Mouse (Mus musculus) right cerebral cortex, postnatal 14 days (tissue): ENCODE data around the gene Nol12.

Experiments
- DNase-seq: peaks from one replicate; pipeline ENCODE4 v3.0.0; 2022

Nol12 gene

GRCm38 (mm10) chr15:78918126-78918525 lies 16.6 kb upstream of the Nol12 start:
- no peak for DNase-seq

DNA sequence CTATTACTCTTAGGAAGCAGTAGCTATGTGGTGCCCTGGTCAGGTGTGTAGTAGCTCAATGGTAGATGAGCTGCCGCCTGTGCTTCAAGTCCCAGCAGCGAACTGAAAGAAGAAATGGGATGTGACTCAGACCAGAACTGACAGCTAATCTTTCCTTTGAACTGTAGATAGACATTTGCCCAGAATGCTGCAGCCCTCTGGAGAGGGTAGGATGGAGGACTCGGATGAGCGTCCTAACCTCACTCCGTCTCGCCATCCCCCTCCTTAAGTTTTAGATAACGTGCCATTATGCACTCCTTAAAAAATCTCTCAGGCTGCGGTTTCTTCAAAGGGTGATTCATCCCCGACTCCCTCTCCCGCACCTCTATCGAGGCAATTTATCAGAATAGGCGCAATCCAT lies 14.8 kb upstream of the Nol12 start:
- DNase-seq = no peak

GRCm38 (mm10) chr15:78922700-78923099 lies 12.0 kb upstream of the Nol12 start:
- DNase-seq = no peak

GRCm38 (mm10) chr15:78923585-78923984 lies 11.1 kb upstream of the Nol12 start:
- no peak for DNase-seq

DNA sequence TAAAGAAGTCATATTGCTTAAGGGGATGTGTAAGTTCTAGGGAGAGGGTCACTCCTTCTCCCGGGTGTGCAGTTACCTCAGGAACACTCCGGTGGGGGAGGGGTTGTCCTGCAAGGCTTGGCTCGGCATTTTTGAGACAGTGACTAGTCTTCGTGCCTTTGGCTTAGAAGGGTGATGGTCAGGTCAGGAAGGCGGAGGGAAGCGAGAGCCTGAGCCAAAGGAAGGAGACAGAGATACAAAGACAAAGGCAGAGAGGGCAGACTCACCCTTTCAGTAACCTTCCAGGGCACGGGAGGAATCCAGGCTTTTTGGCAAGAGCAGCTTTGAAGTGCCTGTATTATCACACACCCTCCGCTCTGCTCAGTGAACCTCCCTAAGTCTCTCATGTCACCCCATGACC lies 9.6 kb upstream of the Nol12 start:
- no peak for DNase-seq

DNA sequence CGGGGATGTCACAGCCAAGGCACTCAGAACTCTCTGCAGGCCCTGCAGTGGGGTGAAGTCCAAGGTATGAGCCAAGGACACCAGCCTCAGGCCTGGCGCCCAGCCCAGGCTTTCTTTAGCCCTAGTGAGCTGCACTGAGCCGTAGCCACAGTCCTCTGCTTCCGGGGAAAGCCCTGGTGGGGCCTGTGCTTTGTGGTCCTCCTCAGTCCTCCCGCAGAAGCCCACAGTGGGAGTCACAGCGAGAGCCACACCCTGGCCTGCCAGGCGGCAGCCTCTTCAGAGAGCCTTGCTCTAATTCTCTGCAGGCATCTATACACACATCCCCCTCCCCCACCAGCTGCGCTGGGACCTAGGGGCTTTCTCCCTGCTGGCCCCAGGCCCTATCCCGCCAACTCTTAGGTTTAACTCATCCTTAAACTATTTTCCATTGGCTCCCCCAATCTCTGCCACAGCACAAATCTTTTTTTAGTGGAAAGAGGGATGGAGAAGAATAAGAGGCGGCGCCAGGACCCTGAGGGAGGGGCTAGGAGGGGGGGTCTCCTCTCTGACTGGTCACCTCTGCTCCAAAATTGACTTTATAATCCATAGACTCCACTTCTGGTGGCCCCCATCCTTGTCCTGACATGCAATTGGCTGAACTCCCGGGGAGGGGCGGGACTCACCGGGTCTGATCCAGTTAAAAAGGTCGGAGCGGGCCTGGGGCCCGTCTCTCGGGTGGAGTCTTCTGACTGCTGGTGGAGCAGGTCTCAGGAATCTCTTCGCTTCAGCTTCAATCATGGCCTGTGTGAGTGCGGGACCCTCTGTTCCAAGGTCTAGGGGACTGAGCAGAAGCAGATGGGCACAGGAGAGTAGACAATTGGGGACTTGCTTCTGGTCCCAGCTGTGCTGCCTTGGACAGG lies 8.5 kb upstream of the Nol12 start, which contains the start of gene Lgals1:
TSS of gene Lgals1 (plus strand) at position 705 of the 899 bp plus-strand sequence.
- peak; percentile 60 for DNase-seq

- DNase-seq = peak; percentile 9
These were observed 7.5 kb upstream of the Nol12 start for GRCm38 (mm10) chr15:78927021-78927787.

DNA sequence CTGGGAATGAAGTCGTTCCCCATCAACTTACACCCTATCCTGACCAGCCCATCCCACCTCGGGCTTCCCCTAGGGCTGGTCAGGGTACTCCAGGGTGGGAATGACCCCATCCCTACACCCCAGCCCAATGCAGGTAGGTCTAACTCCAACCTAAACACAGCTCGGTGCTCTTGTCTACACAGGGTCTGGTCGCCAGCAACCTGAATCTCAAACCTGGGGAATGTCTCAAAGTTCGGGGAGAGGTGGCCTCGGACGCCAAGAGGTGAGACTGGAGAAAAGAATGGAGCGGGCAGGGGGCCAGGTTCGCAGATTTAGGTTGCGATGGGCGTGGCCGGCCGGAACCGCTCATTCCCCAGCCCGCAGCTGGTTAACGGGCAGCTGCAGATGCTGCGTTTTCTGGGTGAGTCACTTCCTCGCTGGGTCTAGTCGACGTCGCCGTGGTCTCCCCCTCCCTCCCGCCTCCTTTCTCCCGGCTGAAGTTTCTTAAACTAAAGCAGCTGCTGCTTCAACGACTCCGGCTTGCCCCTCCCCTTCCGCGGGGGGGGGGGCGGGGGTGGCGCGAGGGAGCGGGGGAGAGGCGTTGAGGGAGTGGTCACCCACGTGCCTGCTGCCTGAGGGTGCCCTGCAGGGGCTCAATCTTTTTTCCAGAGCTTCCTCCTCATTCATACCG lies 6.8 kb upstream of the Nol12 start:
- DNase-seq = peak; percentile 61

DNA sequence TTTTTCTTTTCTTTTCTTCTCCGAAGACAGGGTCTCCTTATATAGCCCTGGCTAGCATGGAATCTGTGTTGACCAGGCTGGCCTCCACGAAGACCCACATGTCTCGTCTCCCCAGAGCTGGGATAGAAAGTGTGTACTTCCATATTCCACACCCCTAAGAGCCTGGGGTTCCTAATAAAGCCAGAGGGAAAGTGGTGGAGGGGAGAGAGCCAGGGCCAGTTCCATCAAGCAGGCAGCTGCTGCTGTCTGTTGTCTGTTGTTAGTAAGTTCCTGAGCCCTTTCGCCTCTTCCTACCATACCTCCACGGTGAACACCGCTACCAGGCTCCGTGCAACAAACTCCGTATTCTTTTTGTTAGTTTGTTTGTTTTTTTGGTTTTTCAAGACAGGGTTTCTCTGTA lies 6.2 kb upstream of the Nol12 start:
- DNase-seq = peak; percentile 3

DNA sequence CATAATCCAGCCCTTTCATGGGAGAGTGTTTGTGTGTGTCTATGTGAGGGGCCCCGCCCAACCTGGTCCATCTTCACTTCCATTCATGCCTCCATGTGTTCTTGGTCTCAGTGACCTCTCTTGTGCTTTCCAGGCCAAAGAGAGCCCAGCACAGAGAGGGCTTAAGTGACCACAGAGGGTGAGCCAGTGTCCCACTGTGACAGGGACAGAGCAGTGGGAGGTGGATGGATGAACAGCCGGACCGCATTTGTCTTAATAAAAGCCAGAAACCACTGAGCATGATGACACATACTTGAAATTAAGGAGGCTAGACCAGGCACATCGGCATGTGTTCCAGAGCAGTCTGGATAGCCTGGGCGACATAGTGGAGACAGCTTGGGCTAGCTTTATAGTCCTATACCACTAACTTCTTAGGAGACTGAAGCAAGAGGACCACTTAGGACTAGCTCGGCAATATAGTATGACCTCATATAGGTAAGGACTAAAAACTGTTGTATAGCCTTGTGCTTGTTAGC lies 4.5 kb upstream of the Nol12 start:
- DNase-seq = no peak

- no peak for DNase-seq
These were observed 3.8 kb upstream of the Nol12 start for GRCm38 (mm10) chr15:78930801-78931426.

DNA sequence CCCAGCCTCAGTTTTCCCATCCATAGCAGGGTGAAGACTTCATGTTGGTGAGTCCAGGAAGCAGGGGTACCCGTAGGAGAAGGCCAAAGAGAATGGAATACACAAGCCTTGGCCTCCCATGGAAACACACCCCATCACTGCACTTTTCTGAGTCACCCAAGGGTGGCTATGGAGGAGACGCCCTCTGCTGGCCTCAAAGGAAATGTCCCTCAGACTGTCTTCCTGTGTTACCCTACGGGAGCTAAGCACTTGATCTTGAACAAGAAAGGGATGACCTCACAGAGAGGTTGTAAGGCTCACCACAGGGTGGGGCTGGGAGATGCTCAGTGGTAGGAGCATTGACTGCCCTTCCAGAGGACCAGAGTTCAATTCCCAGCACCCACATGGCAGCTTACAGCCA lies 3.2 kb upstream of the Nol12 start:
- no peak for DNase-seq

GRCm38 (mm10) chr15:78936403-78936802 lies 1.7 kb downstream of the Nol12 start:
- DNase-seq = no peak

DNA sequence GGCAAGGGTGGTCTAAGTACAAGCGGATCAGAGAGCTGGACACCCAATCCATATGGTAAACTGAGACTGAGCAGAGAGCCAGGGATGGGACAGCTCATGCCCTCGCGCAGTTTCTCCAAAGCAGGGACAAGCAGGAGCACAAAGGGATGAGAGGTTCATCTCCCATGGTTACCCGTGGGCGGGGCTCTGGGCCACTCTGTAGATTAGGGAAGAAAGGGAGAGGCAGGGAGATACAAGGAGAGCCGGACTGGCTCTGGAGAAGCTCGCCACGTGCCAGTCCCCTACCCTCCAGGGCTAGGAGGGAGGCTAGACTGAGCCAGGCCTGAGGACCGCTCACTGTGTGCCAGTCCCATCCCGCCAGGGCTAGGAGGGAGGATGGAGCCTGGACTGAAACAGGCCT lies 2.6 kb downstream of the Nol12 start:
- no peak for DNase-seq

- DNase-seq = no peak
These were observed 3.2 kb downstream of the Nol12 start for GRCm38 (mm10) chr15:78937963-78938362.

GRCm38 (mm10) chr15:78940325-78940724 lies 5.6 kb downstream of the Nol12 start:
- no peak for DNase-seq

GRCm38 (mm10) chr15:78942663-78943062 lies 7.9 kb downstream of the Nol12 start:
- DNase-seq = peak; percentile 72

DNA sequence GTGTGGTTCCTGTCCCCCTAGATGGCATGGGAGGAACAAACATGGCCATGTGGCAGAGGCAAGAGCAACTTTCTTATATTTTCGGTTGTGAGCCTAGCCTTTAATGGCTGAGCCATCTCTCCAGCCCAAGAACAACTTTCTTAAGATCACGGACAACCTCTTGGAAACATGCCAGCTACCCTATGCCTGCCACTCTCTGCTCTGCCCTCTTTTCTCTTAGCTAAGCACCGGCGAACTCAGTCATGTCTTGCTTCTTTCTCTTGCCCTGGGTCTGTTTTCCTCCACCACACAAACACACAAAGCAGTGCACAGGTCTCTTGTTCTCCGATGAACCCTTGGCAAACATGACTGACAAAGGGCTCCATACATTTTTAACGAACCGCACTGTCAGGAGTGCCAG lies 11.5 kb downstream of the Nol12 start:
- no peak for DNase-seq

DNA sequence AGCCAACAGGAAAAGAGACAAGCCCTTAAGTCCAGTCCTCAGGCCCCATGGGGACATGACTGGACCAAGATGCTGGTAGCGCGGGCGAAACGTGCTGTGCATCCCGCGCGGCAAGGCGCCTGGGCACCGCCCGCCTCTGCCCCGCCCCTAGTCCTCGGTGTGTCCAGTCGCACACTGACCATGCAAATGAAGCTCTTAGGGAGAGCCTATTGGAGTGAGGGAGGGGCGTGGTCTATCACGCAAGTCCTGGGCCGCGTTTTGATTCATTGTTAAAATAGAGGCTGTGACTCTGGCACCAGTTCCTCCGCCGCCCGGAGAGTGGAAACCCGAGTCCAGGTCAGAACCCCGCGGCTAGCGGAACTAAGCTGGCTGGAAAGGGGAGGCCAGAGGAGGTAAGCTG lies 12.9 kb downstream of the Nol12 start, which contains the start of gene Triobp:
TSS of gene Triobp (plus strand) at position 68 of the 400 bp plus-strand sequence.
- peak; percentile 80 for DNase-seq

DNA sequence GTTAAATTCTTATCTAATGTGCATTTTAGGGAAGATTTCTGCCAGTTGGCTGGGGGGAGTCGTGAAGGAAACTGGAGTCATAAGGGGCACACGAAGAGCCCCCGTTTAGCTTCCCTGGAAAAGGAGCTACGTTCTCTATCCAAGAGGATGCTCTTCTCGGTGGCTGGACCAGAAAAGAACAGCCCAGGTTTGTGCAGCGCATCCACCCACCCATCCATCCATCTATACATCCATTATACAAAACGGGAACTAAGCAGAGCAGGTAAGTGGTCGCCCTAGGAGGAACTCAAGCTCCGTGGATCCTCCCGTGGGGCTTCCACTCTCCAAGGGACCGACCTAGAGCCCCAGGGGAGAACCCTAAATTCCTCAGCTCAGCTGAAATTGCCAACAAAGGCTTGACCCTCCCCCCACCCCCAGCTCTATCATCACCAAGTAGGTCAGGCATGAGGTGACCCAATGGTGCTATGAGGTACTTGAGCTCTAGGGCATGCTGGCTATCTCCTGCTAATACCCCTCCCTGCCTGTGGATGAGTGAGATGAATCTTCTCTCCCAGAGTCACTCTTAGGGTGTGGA lies 13.5 kb downstream of the Nol12 start:
- DNase-seq = no peak

DNA sequence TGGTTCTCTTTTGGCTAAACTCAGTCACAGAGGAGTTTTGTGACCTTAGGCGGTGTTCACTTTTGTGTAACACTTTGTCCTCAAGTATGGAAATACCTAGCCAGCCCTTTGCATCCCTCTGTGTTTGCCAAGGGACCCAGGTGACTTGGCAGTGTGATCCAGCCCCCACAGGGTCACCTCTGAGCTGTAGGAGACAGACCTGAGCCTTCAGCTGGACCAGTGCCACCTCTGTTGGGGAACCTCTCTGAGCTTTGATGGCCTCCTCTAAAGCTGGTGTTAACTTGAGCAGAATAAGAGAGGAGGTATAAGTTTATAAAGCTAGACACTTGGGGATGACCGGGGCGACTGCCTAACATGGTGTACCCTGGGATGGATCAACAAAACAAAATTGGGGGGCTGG lies 14.2 kb downstream of the Nol12 start:
- no peak for DNase-seq

DNA sequence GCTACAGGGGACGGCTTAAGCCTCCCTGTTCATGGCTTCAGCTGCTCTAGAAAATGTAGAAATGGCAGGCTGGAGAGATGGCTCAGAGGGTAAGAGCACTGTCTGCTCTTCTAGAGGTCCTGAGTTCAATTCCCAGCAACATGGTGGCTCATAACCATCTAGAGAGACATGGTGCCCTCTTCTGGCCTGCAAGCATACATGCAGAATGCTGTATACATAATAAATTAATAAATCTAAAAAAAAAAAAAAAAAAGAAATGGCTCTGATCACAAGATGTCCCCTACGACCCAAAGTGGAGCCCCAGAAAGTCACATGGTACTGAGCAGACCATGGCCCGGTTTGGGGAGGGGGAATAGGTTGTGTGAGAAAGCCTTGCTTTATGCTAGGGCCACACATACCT lies 20.9 kb downstream of the Nol12 start:
- no peak for DNase-seq
